Mouse (Mus musculus) bone marrow, adult 2 months (tissue): ENCODE data around the gene Tmem62.

Experiments
- CTCF ChIP-seq: fragments of 200-500 bp; IDR thresholded peaks from 2 replicates; pipeline ENCODE4 v1.5.1; 2011; ENCODE audit warnings: low read length, control low read depth; ENCODE audit not compliant: control insufficient read depth, insufficient read depth
- POLR2A ChIP-seq: fragments of 200-500 bp; IDR thresholded peaks from 2 replicates; pipeline ENCODE4 v1.6.1; 2011; ENCODE audit warnings: low read depth, mild to moderate bottlenecking, control low read depth, low read length, borderline replicate concordance; ENCODE audit not compliant: control insufficient read depth

GRCm38 (mm10) chr2:120952176-120952938 lies 24.5 kb upstream of the Tmem62 start:
- TF ChIP-seq POLR2A (no peak), CTCF (no peak)
